Mouse (Mus musculus) central nervous system, embryonic 18 days (tissue): ENCODE results near the gene Scgb2b19. TPM values are rescaled to one million over a fixed set of nuclear protein-coding genes. Genes with fewer than 3 reads are reported as not detected.

Experiments used
- polyA plus RNA-seq: library from polyadenylated mRNA; depleted of rRNA; stranded (reverse); fragments of >200 nt; gene quantifications from 2 replicates; pipeline ENCODE4 v1.2.3, GENCODE M21; 2012; rRNA removed

Gene Scgb2b19
- not detected in 2 replicates for polyA plus RNA-seq

GRCm38 (mm10) chr7:33280238-33280637 is at the start of gene Scgb2b19:
Gene Scgb2b19, minus strand, starts transcription at chr7:33280338.

GRCm38 (mm10) chr7:33286991-33287390 is 6.9 kb upstream of the Scgb2b19 start, which contains the start of gene Scgb1b19:
Gene Scgb1b19, plus strand, starts transcription at chr7:33287291.

Other genes with a start within 250 kb of the Scgb2b19 start
- not detected in 2 replicates for gene Scgb2b17, start 223.8 kb downstream of the Scgb2b19 start, polyA plus RNA-seq
- not detected in 2 replicates for gene Scgb1b17, start 216.9 kb downstream of the Scgb2b19 start, polyA plus RNA-seq
- gene Scgb2b18, start 106.5 kb downstream of the Scgb2b19 start, polyA plus RNA-seq = not detected in 2 replicates
- gene Scgb1b18, start 94.8 kb downstream of the Scgb2b19 start, polyA plus RNA-seq = not detected in 2 replicates
- gene Scgb1b19, start 7.0 kb upstream of the Scgb2b19 start, polyA plus RNA-seq = not detected in 2 replicates
- gene Scgb2b20, start 86.0 kb upstream of the Scgb2b19 start, polyA plus RNA-seq = not detected in 2 replicates
- gene Scgb1b20, start 92.9 kb upstream of the Scgb2b19 start, polyA plus RNA-seq = not detected in 2 replicates
- gene Scgb2b21, start 240.1 kb upstream of the Scgb2b19 start, polyA plus RNA-seq = not detected in 2 replicates